23 mouse cellular contexts compared by ENCODE assay signal in genomic region chr10:117555044-117555443, GRCm38 (mm10).
"Had no signal": no experiment of that assay in that cellular context is flagged by ENCODE, and none has a peak within 500 bp of the region (broad histone marks: within the 10 kb centered on the region; RNA-seq: fewer than 3 reads in every experiment).

No protein-coding gene starts in this region.

- DNase-seq: gastrocnemius, adult 2 months; gastrocnemius, postnatal 10 days; gastrocnemius, postnatal 25 days; heart, adult 18-20 months; heart, postnatal 10 days; heart, postnatal 4 days; kidney, adult 18-20 months; kidney, adult 8-10 months; kidney, postnatal 10 days; kidney, postnatal 4 days had no signal

- H3K4me2 ChIP-seq: heart, embryonic 12.5 days; hindbrain, embryonic 12.5 days; hindbrain, embryonic 14.5 days; intestine, embryonic 15.5 days; limb, embryonic 13.5 days; limb, embryonic 15.5 days had no signal

- H3K27me3 ChIP-seq: hindbrain, embryonic 12.5 days; intestine, embryonic 15.5 days; limb, embryonic 13.5 days; limb, embryonic 15.5 days had no signal

- H3K9ac ChIP-seq: heart, embryonic 12.5 days; hindbrain, embryonic 12.5 days; hindbrain, embryonic 14.5 days; intestine, embryonic 15.5 days; limb, embryonic 13.5 days; limb, embryonic 15.5 days had no signal

- H3K36me3 ChIP-seq: heart, embryonic 10.5 days; heart, embryonic 12.5 days; hindbrain, embryonic 10.5 days; hindbrain, embryonic 12.5 days; intestine, embryonic 15.5 days; limb, embryonic 13.5 days; limb, embryonic 15.5 days had no signal

- H3K4me3 ChIP-seq: gastrocnemius, adult 2 months; heart, embryonic 10.5 days; heart, embryonic 12.5 days; hindbrain, embryonic 10.5 days; hindbrain, embryonic 12.5 days; intestine, embryonic 15.5 days; layer of hippocampus, adult 2 months; left cerebral cortex, adult 2 months; limb, embryonic 13.5 days; limb, embryonic 15.5 days had no signal

- H3K4me1 ChIP-seq: heart, embryonic 10.5 days; heart, embryonic 12.5 days had no signal

- H3K9me3 ChIP-seq: heart, embryonic 10.5 days; hindbrain, embryonic 10.5 days; hindbrain, embryonic 12.5 days; intestine, embryonic 15.5 days; limb, embryonic 13.5 days; limb, embryonic 15.5 days had no signal

- H3K27ac ChIP-seq: gastrocnemius, adult 2 months; heart, embryonic 10.5 days; hindbrain, embryonic 10.5 days; hindbrain, embryonic 12.5 days; hindbrain, embryonic 14.5 days; intestine, embryonic 15.5 days; layer of hippocampus, adult 2 months; left cerebral cortex, adult 2 months; limb, embryonic 13.5 days; limb, embryonic 15.5 days had no signal

- ATAC-seq: hindbrain, embryonic 16.5 days; inflammation-experienced regulatory T-cells, adult 6 months; intestine, postnatal 0 days had no signal
